Mouse (Mus musculus): ENCODE measurements around the gene Enc1.

DNA sequence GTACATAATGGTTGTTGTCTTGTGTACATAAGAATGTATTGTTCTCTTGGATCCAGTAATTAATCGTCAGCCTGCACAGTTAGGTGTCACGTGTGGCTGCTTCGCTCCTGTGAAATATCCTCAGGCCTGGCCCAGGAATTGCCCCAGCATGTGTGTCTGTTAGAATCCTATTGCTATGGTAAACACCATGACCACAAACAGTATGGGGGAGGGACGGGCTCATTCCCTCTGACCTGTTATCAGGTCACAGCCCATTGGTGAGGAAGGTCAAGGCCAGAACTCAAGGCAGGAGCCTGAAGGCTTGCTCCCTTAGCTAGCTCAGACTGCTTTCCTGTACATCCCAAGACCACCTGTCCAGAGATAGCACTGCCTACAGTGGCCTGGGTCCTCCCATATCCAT is 6.8 kb downstream of the Enc1 start:
- no peak for TF ChIP-seq CTCF (IDR thresholded peaks at IDR 0.05; ENCODE audit: borderline replicate concordance, extremely low read depth, insufficient read depth, insufficient read length)
- no peak for TF ChIP-seq POLR2A (IDR thresholded peaks at IDR 0.05; ENCODE audit: borderline replicate concordance, extremely low read depth, insufficient read depth, insufficient read length, poor library complexity, severe bottlenecking)

All from brain, embryonic 14.5 days (tissue).